Mouse (Mus musculus) limb, embryonic 11.5 days (tissue): Measurements from ENCODE around the gene Sf3a2. TPM values are rescaled to one million over a fixed set of nuclear protein-coding genes. Genes with fewer than 3 reads are reported as not detected.

Experiments used
- ATAC-seq: fragments of 200-750 bp; cut with Nextera tagmentation; 2 replicates; pipeline ENCODE4 v1.8.0; 2017; ENCODE audit warnings: low read depth; ENCODE audit not compliant: insufficient number of reproducible peaks, low FRiP score, low TSS enrichment
- DNase-seq: peaks from one replicate; pipeline ENCODE4 v3.0.0-alpha.2; 2015; ENCODE audit warnings: low spot score
- H3K27ac ChIP-seq: fragments of 300-500 bp; sonication (generic); replicated peaks from 2 replicates; pipeline ENCODE4 v1.5.1; 2014; ENCODE audit warnings: low read depth, mild to moderate bottlenecking, low read length
- H3K27me3 ChIP-seq: fragments of 300-500 bp; sonication (generic); 2 replicates; pipeline ENCODE4 v1.6.1; 2014; ENCODE audit warnings: mild to moderate bottlenecking, low read length, mixed read lengths; ENCODE audit not compliant: control insufficient read depth, insufficient read depth
- H3K36me3 ChIP-seq: fragments of 300-500 bp; sonication (generic); 2 replicates; pipeline ENCODE4 v1.6.1; 2014; ENCODE audit warnings: mild to moderate bottlenecking, low read length, moderate library complexity, mixed read lengths; ENCODE audit not compliant: control insufficient read depth, insufficient read depth
- H3K4me1 ChIP-seq: fragments of 300-500 bp; sonication (generic); 2 replicates; pipeline ENCODE4 v1.6.1; 2014; ENCODE audit warnings: low read length, mixed read lengths; ENCODE audit not compliant: control insufficient read depth, insufficient read depth
- H3K4me2 ChIP-seq: fragments of 300-500 bp; sonication (generic); 2 replicates; pipeline ENCODE4 v1.6.1; 2014; ENCODE audit warnings: low read depth, mild to moderate bottlenecking, moderate library complexity; ENCODE audit not compliant: severe bottlenecking
- H3K4me3 ChIP-seq: fragments of 300-500 bp; sonication (generic); 2 replicates; pipeline ENCODE4 v1.5.1; 2014; ENCODE audit warnings: low read depth, low read length
- H3K9ac ChIP-seq: fragments of 300-500 bp; sonication (generic); 2 replicates; pipeline ENCODE4 v1.6.1; 2014; ENCODE audit warnings: mild to moderate bottlenecking, low read length
- H3K9me3 ChIP-seq: fragments of 300-500 bp; sonication (generic); 2 replicates; pipeline ENCODE4 v1.6.1; 2016; ENCODE audit warnings: low read length; ENCODE audit not compliant: control insufficient read depth
- WGBS: fragments of 180-500 bp; shearing (Covaris S2); extraction: QIAGEN DNeasy Blood & Tissue Kit; methylation state at CpG from one replicate; pipeline ENCODE4 v1.1.7; 2014; 5-methylcytosine and 5-hydroxymethylcytosine counted together
- polyA plus RNA-seq: library from polyadenylated mRNA; unstranded; fragments of >200 nt; fragmentation: Nextera tagmentation; extraction: Ambion mirVana; gene quantifications from 2 replicates; pipeline ENCODE4 v1.2.1, GENCODE M21; 2014

Gene Sf3a2
- polyA plus RNA-seq, 1 experiment from 2014 or later: 122 TPM

- Histone ChIP-seq H3K4me1 (no peaks in the 10 kb centered on the region), H3K4me2 (no peak overlapping the region), H3K27ac (no peak overlapping the region), H3K9me3 (no peaks in the 10 kb centered on the region), H3K9ac (no peak overlapping the region), H3K36me3 (no peaks in the 10 kb centered on the region), H3K4me3 (no peak overlapping the region), H3K27me3 (no peaks in the 10 kb centered on the region)
- ATAC-seq (no peak), DNase-seq (no peak)
- WGBS: 56% methylated on average over 3 of the region's 3 CpGs
These were observed 21.4 kb downstream of the Sf3a2 start for GRCm38 (mm10) chr10:80819406-80819805.

- Histone ChIP-seq H3K9ac (no peak overlapping the region), H3K9me3 (no peaks in the 10 kb centered on the region), H3K36me3 (no peaks in the 10 kb centered on the region), H3K27ac (no peak overlapping the region), H3K27me3 (no peaks in the 10 kb centered on the region), H3K4me1 (no peaks in the 10 kb centered on the region), H3K4me3 (no peak overlapping the region), H3K4me2 (no peak overlapping the region)
- ATAC-seq (no peak), DNase-seq (no peak)
- WGBS: 44% methylated on average over 2 of the region's 2 CpGs
These were observed 24.0 kb downstream of the Sf3a2 start for GRCm38 (mm10) chr10:80821991-80822390.

GRCm38 (mm10) chr10:80822528-80822927 is 24.5 kb downstream of the Sf3a2 start:
- no peaks in the 10 kb centered on the region for H3K36me3 ChIP-seq
- no peak for ATAC-seq
- WGBS: 90% methylated on average over 5 of the region's 5 CpGs

GRCm38 (mm10) chr10:80823316-80823715 is 25.3 kb downstream of the Sf3a2 start:
- no peak overlapping the region for H3K9ac ChIP-seq
- H3K4me2 ChIP-seq: no peak overlapping the region
- H3K4me1 ChIP-seq: peaks cover 7% of the 10 kb centered on the region
- no peaks in the 10 kb centered on the region for H3K27me3 ChIP-seq
- no peak for ATAC-seq
- no peak for DNase-seq
- H3K27ac ChIP-seq: no peak overlapping the region
- no peak overlapping the region for H3K4me3 ChIP-seq
- H3K9me3 ChIP-seq: no peaks in the 10 kb centered on the region
- H3K36me3 ChIP-seq: no peaks in the 10 kb centered on the region
- WGBS: 87% methylated on average over 1 of the region's 1 CpGs

More at GRCm38 (mm10) chr10:80822528-80822927, 24.5 kb downstream of the Sf3a2 start:
- Histone ChIP-seq H3K4me1 (peaks cover 2% of the 10 kb centered on the region), H3K4me3 (no peak overlapping the region), H3K4me2 (no peak overlapping the region), H3K9me3 (no peaks in the 10 kb centered on the region), H3K9ac (no peak overlapping the region), H3K27ac (no peak overlapping the region), H3K27me3 (no peaks in the 10 kb centered on the region)
- DNase-seq: no peak

GRCm38 (mm10) chr10:80823847-80824643 is 26.0 kb downstream of the Sf3a2 start:
- Histone ChIP-seq H3K27me3 (no peaks in the 10 kb centered on the region), H3K9ac (no peak overlapping the region), H3K4me1 (peaks cover 7% of the 10 kb centered on the region), H3K27ac (no peak overlapping the region), H3K36me3 (no peaks in the 10 kb centered on the region), H3K9me3 (no peaks in the 10 kb centered on the region), H3K4me2 (no peak overlapping the region), H3K4me3 (no peak overlapping the region)
- 71% methylated on average over 8 of the region's 8 CpGs for WGBS
- ATAC-seq: no peak
- DNase-seq: no peak

- Histone ChIP-seq H3K27ac (no peak overlapping the region), H3K4me1 (peaks cover 7% of the 10 kb centered on the region), H3K27me3 (no peaks in the 10 kb centered on the region), H3K4me2 (no peak overlapping the region), H3K36me3 (peaks cover 5% of the 10 kb centered on the region; the same call in 1 of the 2 replicates), H3K9me3 (no peaks in the 10 kb centered on the region), H3K4me3 (no peak overlapping the region), H3K9ac (no peak overlapping the region)
- 77% methylated on average over 2 of the region's 2 CpGs for WGBS
- DNase-seq (no peak), ATAC-seq (no peak)
These were observed 26.8 kb downstream of the Sf3a2 start for GRCm38 (mm10) chr10:80824827-80825226.

- WGBS: under 1% methylated on average over 78 of the region's 82 CpGs
- no peaks in the 10 kb centered on the region for H3K9me3 ChIP-seq
- H3K4me2 ChIP-seq: peak within 1 kb of the TSS; percentile 96
- H3K4me1 ChIP-seq: peaks cover 21% of the 10 kb centered on the region
- ATAC-seq (peak; percentile 96), DNase-seq (peak; percentile 98)
- peak within 1 kb of the TSS; percentile 74; the same call in 1 of the 2 replicates for H3K27ac ChIP-seq
- H3K9ac ChIP-seq: peak within 1 kb of the TSS; percentile 95
- no peaks in the 10 kb centered on the region for H3K27me3 ChIP-seq
- peak within 1 kb of the TSS; percentile 54 for H3K4me3 ChIP-seq
- peaks cover 5% of the 10 kb centered on the region; the same call in 1 of the 2 replicates for H3K36me3 ChIP-seq
These were observed 28.4 kb downstream of the Sf3a2 start, which contains the start of gene Oaz1 for GRCm38 (mm10) chr10:80826151-80827062. TSS of gene Oaz1 (plus strand) at chr10:80826656.
